Mouse (Mus musculus) kidney, embryonic 14.5 days (tissue): ENCODE results near the gene Ncoa1. TPM values are rescaled to one million over a fixed set of nuclear protein-coding genes. Genes with fewer than 3 reads are reported as not detected.
"Not testable (repeated sequence)": the region's sequence is repeated elsewhere in the genome, so short reads cannot be mapped to it uniquely, and the experiment has no call there.

Experiments
- ATAC-seq: fragments of 200-750 bp; cut with Nextera tagmentation; 2 replicates; pipeline ENCODE4 v1.8.0; 2017; ENCODE audit warnings: moderate number of reproducible peaks, mild to moderate bottlenecking, moderate TSS enrichment, moderate library complexity; ENCODE audit not compliant: low FRiP score, low TSS enrichment
- H3K27ac ChIP-seq: fragments of 300-500 bp; sonication (generic); 2 replicates; pipeline ENCODE4 v1.5.1; 2014; ENCODE audit warnings: low read depth, mild to moderate bottlenecking, low read length, moderate library complexity, mixed read lengths
- H3K27me3 ChIP-seq: fragments of 300-500 bp; sonication (generic); 2 replicates; pipeline ENCODE4 v1.6.1; 2014; ENCODE audit warnings: mild to moderate bottlenecking, low read length; ENCODE audit not compliant: control insufficient read depth, insufficient read depth
- H3K36me3 ChIP-seq: fragments of 300-500 bp; sonication (generic); 2 replicates; pipeline ENCODE4 v1.6.1; 2014; ENCODE audit warnings: low read length, mixed read lengths; ENCODE audit not compliant: control insufficient read depth, insufficient read depth
- H3K4me1 ChIP-seq: fragments of 300-500 bp; sonication (generic); 2 replicates; pipeline ENCODE4 v1.6.1; 2014; ENCODE audit warnings: low read length, mixed read lengths; ENCODE audit not compliant: control insufficient read depth, insufficient read depth
- H3K4me2 ChIP-seq: fragments of 300-500 bp; sonication (generic); replicated peaks from 2 replicates; pipeline ENCODE4 v1.6.1; 2014; ENCODE audit warnings: low read depth, mild to moderate bottlenecking, low read length
- H3K4me3 ChIP-seq: fragments of 300-500 bp; sonication (generic); 2 replicates; pipeline ENCODE4 v1.5.1; 2014; ENCODE audit warnings: mild to moderate bottlenecking, low read length
- H3K9ac ChIP-seq: fragments of 300-500 bp; sonication (generic); 2 replicates; pipeline ENCODE4 v1.6.1; 2014; ENCODE audit warnings: low read depth, mild to moderate bottlenecking, low read length, moderate library complexity
- H3K9me3 ChIP-seq: fragments of 300-500 bp; sonication (generic); 2 replicates; pipeline ENCODE4 v1.6.1; 2016; ENCODE audit warnings: low read length; ENCODE audit not compliant: control insufficient read depth
- WGBS: fragments of 180-500 bp; shearing (Covaris S2); extraction: QIAGEN DNeasy Blood & Tissue Kit; methylation state at CpG from one replicate; pipeline ENCODE4 v1.1.7; 2014; 5-methylcytosine and 5-hydroxymethylcytosine counted together
- polyA plus RNA-seq: library from polyadenylated mRNA; unstranded; fragments of >200 nt; fragmentation: Nextera tagmentation; extraction: Ambion mirVana; gene quantifications from 2 replicates; pipeline ENCODE4 v1.2.1, GENCODE M21; 2014

The Ncoa1 gene
- polyA plus RNA-seq, 1 experiment from 2014 or later: 10.6 TPM

GRCm38 (mm10) chr12:4460990-4461389 is 16.0 kb downstream of the Ncoa1 start:
- no peaks in the 10 kb centered on the region for H3K9me3 ChIP-seq
- no peak overlapping the region for H3K4me2 ChIP-seq
- H3K36me3 ChIP-seq: no peaks in the 10 kb centered on the region
- no peaks in the 10 kb centered on the region for H3K27me3 ChIP-seq
- WGBS: 95% methylated on average over 2 of the region's 2 CpGs
- no peak overlapping the region for H3K9ac ChIP-seq
- no peak for ATAC-seq
- H3K4me1 ChIP-seq: no peaks in the 10 kb centered on the region
- H3K4me3 ChIP-seq: no peak overlapping the region
- no peak overlapping the region for H3K27ac ChIP-seq

- H3K4me3 ChIP-seq: no peak overlapping the region
- H3K4me2 ChIP-seq: no peak overlapping the region
- no peak overlapping the region for H3K9ac ChIP-seq
- 0 out of 2 replicates have a peak, but pooled peaks have one; percentile 55 for ATAC-seq
- no peaks in the 10 kb centered on the region for H3K27me3 ChIP-seq
- H3K36me3 ChIP-seq: no peaks in the 10 kb centered on the region
- WGBS: 71% methylated on average over 10 of the region's 10 CpGs
- H3K9me3 ChIP-seq: no peaks in the 10 kb centered on the region
- no peaks in the 10 kb centered on the region for H3K4me1 ChIP-seq
- H3K27ac ChIP-seq: no peak overlapping the region
Observed at GRCm38 (mm10) chr12:4454956-4455565, 21.9 kb downstream of the Ncoa1 start.

GRCm38 (mm10) chr12:4454248-4454647 is 22.7 kb downstream of the Ncoa1 start:
- H3K4me1 ChIP-seq: no peaks in the 10 kb centered on the region
- no peaks in the 10 kb centered on the region for H3K9me3 ChIP-seq
- H3K36me3 ChIP-seq: no peaks in the 10 kb centered on the region
- no peak overlapping the region for H3K27ac ChIP-seq
- ATAC-seq: no peak
- no peak overlapping the region for H3K4me3 ChIP-seq
- no peak overlapping the region for H3K9ac ChIP-seq
- WGBS: 90% methylated on average over 4 of the region's 4 CpGs
- no peaks in the 10 kb centered on the region for H3K27me3 ChIP-seq
- H3K4me2 ChIP-seq: no peak overlapping the region

GRCm38 (mm10) chr12:4452233-4452632 is 24.7 kb downstream of the Ncoa1 start:
- Histone ChIP-seq H3K4me3 (no peak overlapping the region), H3K27ac (no peak overlapping the region), H3K4me2 (no peak overlapping the region)

GRCm38 (mm10) chr12:4450485-4450884 is 26.5 kb downstream of the Ncoa1 start:
- ATAC-seq: not testable (repeated sequence)

More at GRCm38 (mm10) chr12:4452233-4452632, 24.7 kb downstream of the Ncoa1 start:
- H3K4me1 ChIP-seq: no peaks in the 10 kb centered on the region
- no peaks in the 10 kb centered on the region for H3K36me3 ChIP-seq
- no peaks in the 10 kb centered on the region for H3K9me3 ChIP-seq
- H3K27me3 ChIP-seq: no peaks in the 10 kb centered on the region
- no peak overlapping the region for H3K9ac ChIP-seq
- no peak for ATAC-seq

GRCm38 (mm10) chr12:4448076-4448589 is 28.8 kb downstream of the Ncoa1 start:
- Histone ChIP-seq H3K27ac (no peak overlapping the region), H3K9me3 (no peaks in the 10 kb centered on the region), H3K27me3 (no peaks in the 10 kb centered on the region), H3K36me3 (no peaks in the 10 kb centered on the region), H3K4me3 (no peak overlapping the region), H3K4me2 (no peak overlapping the region), H3K9ac (no peak overlapping the region), H3K4me1 (no peaks in the 10 kb centered on the region)
- no peak for ATAC-seq
- WGBS: 83% methylated on average over 4 of the region's 4 CpGs

More at GRCm38 (mm10) chr12:4450485-4450884, 26.5 kb downstream of the Ncoa1 start:
- H3K4me2 ChIP-seq, H3K27me3 ChIP-seq, H3K27ac ChIP-seq, H3K4me1 ChIP-seq, H3K9me3 ChIP-seq, H3K9ac ChIP-seq, H3K4me3 ChIP-seq, H3K36me3 ChIP-seq: not testable (repeated sequence)

GRCm38 (mm10) chr12:4444946-4445345 is 32.0 kb downstream of the Ncoa1 start:
- no peak overlapping the region for H3K27ac ChIP-seq
- H3K4me1 ChIP-seq: no peaks in the 10 kb centered on the region
- H3K9me3 ChIP-seq: no peaks in the 10 kb centered on the region
- no peak overlapping the region for H3K4me2 ChIP-seq
- no peak overlapping the region for H3K9ac ChIP-seq
- H3K36me3 ChIP-seq: no peaks in the 10 kb centered on the region
- no peak overlapping the region for H3K4me3 ChIP-seq
- no peak for ATAC-seq
- H3K27me3 ChIP-seq: no peaks in the 10 kb centered on the region
- WGBS: 90% methylated on average over 5 of the region's 5 CpGs

GRCm38 (mm10) chr12:4441451-4441850 is 35.5 kb downstream of the Ncoa1 start:
- no peak for ATAC-seq
- Histone ChIP-seq H3K4me3 (no peak overlapping the region), H3K9me3 (no peaks in the 10 kb centered on the region), H3K4me2 (no peak overlapping the region), H3K36me3 (no peaks in the 10 kb centered on the region), H3K27ac (no peak overlapping the region), H3K27me3 (no peaks in the 10 kb centered on the region), H3K4me1 (no peaks in the 10 kb centered on the region), H3K9ac (no peak overlapping the region)
- WGBS: 91% methylated on average over 3 of the region's 3 CpGs

GRCm38 (mm10) chr12:4436198-4436597 is 40.8 kb downstream of the Ncoa1 start:
- H3K9me3 ChIP-seq: no peaks in the 10 kb centered on the region
- no peak overlapping the region for H3K27ac ChIP-seq
- no peaks in the 10 kb centered on the region for H3K4me1 ChIP-seq
- no peaks in the 10 kb centered on the region for H3K27me3 ChIP-seq
- H3K4me2 ChIP-seq: no peak overlapping the region
- H3K36me3 ChIP-seq: no peaks in the 10 kb centered on the region
- WGBS: 81% methylated on average over 5 of the region's 5 CpGs
- ATAC-seq: no peak
- no peak overlapping the region for H3K9ac ChIP-seq
- no peak overlapping the region for H3K4me3 ChIP-seq
